Mouse (Mus musculus): Measurements from ENCODE around the gene Wipf2. TPM values are rescaled to one million over a fixed set of nuclear protein-coding genes. Genes with fewer than 3 reads are reported as not detected.

The Wipf2 gene
- polyA plus RNA-seq, 1 experiment from 2014 or later: 1.3 TPM

- Histone ChIP-seq H3K4me2 (peak overlapping the region; percentile 36; the same call in 1 of the 2 replicates), H3K4me3 (replicated peaks) (0 out of 2 replicates have a peak overlapping the region, but pooled peaks have one; percentile 11), H3K9me3 (replicated peaks) (no peaks in the 10 kb centered on the region), H3K4me1 (replicated peaks) (peaks cover 15% of the 10 kb centered on the region), H3K36me3 (no peaks in the 10 kb centered on the region), H3K9ac (peak overlapping the region; percentile 49; the same call in 1 of the 2 replicates), H3K27ac (0 out of 2 replicates have a peak overlapping the region, but pooled peaks have one; percentile 10), H3K27me3 (no peaks in the 10 kb centered on the region)
- 30% methylated on average over 14 of the region's 14 CpGs for WGBS (ENCODE audit: insufficient replicate concordance)
- ATAC-seq (ENCODE audit: low read depth): peak; percentile 58
- peak; percentile 74 for DNase-seq
Measured at GRCm38 (mm10) chr11:98858759-98859731, 4.4 kb upstream of the Wipf2 start.

GRCm38 (mm10) chr11:98863751-98864429 lies 452 bp downstream of the Wipf2 start:
- peak overlapping the region; percentile 85 for H3K4me2 ChIP-seq
- WGBS (ENCODE audit: insufficient replicate concordance): under 1% methylated on average over 39 of the region's 39 CpGs
- peak; percentile 52 for ATAC-seq (ENCODE audit: low read depth)
- no peaks in the 10 kb centered on the region for H3K27me3 ChIP-seq
- peak overlapping the region; percentile 86 for H3K27ac ChIP-seq
- peaks cover 28% of the 10 kb centered on the region for H3K36me3 ChIP-seq
- no peaks in the 10 kb centered on the region for H3K9me3 ChIP-seq (replicated peaks)
- H3K9ac ChIP-seq: peak overlapping the region; percentile 89
- peak; percentile 27 for DNase-seq
- peaks cover 22% of the 10 kb centered on the region for H3K4me1 ChIP-seq (replicated peaks)
- H3K4me3 ChIP-seq (replicated peaks): peak overlapping the region; percentile 79

- no peak overlapping the region for H3K27ac ChIP-seq
- ATAC-seq (ENCODE audit: low read depth) (no peak), DNase-seq (no peak)
- peaks cover 30% of the 10 kb centered on the region for H3K4me1 ChIP-seq (replicated peaks)
- H3K36me3 ChIP-seq: peaks cover 47% of the 10 kb centered on the region
- WGBS (ENCODE audit: insufficient replicate concordance): 88% methylated on average over 12 of the region's 12 CpGs
- H3K27me3 ChIP-seq: no peaks in the 10 kb centered on the region
- H3K9ac ChIP-seq: no peak overlapping the region
- H3K9me3 ChIP-seq (replicated peaks): no peaks in the 10 kb centered on the region
- H3K4me2 ChIP-seq: no peak overlapping the region
- no peak overlapping the region for H3K4me3 ChIP-seq (replicated peaks)
Measured at GRCm38 (mm10) chr11:98867293-98867692, 3.9 kb downstream of the Wipf2 start.

GRCm38 (mm10) chr11:98869906-98870305 lies 6.5 kb downstream of the Wipf2 start:
- H3K27ac ChIP-seq: no peak overlapping the region
- H3K27me3 ChIP-seq: no peaks in the 10 kb centered on the region
- DNase-seq (no peak), ATAC-seq (ENCODE audit: low read depth) (no peak)
- WGBS (ENCODE audit: insufficient replicate concordance): 84% methylated on average over 8 of the region's 8 CpGs
- H3K36me3 ChIP-seq: peaks cover 49% of the 10 kb centered on the region
- no peak overlapping the region for H3K4me3 ChIP-seq (replicated peaks)
- H3K4me2 ChIP-seq: no peak overlapping the region
- H3K9me3 ChIP-seq (replicated peaks): no peaks in the 10 kb centered on the region
- H3K9ac ChIP-seq: no peak overlapping the region
- H3K4me1 ChIP-seq (replicated peaks): peaks cover 25% of the 10 kb centered on the region

- 77% methylated on average over 5 of the region's 5 CpGs for WGBS (ENCODE audit: insufficient replicate concordance)
- Histone ChIP-seq H3K4me3 (replicated peaks) (no peak overlapping the region), H3K4me1 (replicated peaks) (peaks cover 24% of the 10 kb centered on the region), H3K27me3 (no peaks in the 10 kb centered on the region), H3K36me3 (peaks cover 50% of the 10 kb centered on the region), H3K9me3 (replicated peaks) (no peaks in the 10 kb centered on the region), H3K27ac (no peak overlapping the region), H3K4me2 (no peak overlapping the region), H3K9ac (no peak overlapping the region)
- no peak for ATAC-seq (ENCODE audit: low read depth)
- DNase-seq: no peak
Measured at GRCm38 (mm10) chr11:98870791-98871190, 7.4 kb downstream of the Wipf2 start.

- Histone ChIP-seq H3K4me1 (replicated peaks) (peaks cover 24% of the 10 kb centered on the region), H3K4me3 (replicated peaks) (no peak overlapping the region), H3K27ac (no peak overlapping the region), H3K27me3 (no peaks in the 10 kb centered on the region), H3K36me3 (peaks cover 46% of the 10 kb centered on the region), H3K4me2 (no peak overlapping the region), H3K9ac (no peak overlapping the region), H3K9me3 (replicated peaks) (no peaks in the 10 kb centered on the region)
- DNase-seq: no peak
- 70% methylated on average over 4 of the region's 4 CpGs for WGBS (ENCODE audit: insufficient replicate concordance)
- ATAC-seq (ENCODE audit: low read depth): no peak
Measured at GRCm38 (mm10) chr11:98871416-98871815, 8.0 kb downstream of the Wipf2 start.

- ATAC-seq (ENCODE audit: low read depth) (no peak), DNase-seq (no peak)
- H3K27me3 ChIP-seq: no peaks in the 10 kb centered on the region
- WGBS (ENCODE audit: insufficient replicate concordance): 85% methylated on average over 4 of the region's 4 CpGs
- H3K4me1 ChIP-seq (replicated peaks): peaks cover 26% of the 10 kb centered on the region
- H3K36me3 ChIP-seq: peaks cover 40% of the 10 kb centered on the region
- no peak overlapping the region for H3K27ac ChIP-seq
- no peak overlapping the region for H3K4me3 ChIP-seq (replicated peaks)
- no peaks in the 10 kb centered on the region for H3K9me3 ChIP-seq (replicated peaks)
- H3K9ac ChIP-seq: no peak overlapping the region
- no peak overlapping the region for H3K4me2 ChIP-seq
Measured at GRCm38 (mm10) chr11:98872040-98872439, 8.6 kb downstream of the Wipf2 start.

- WGBS (ENCODE audit: insufficient replicate concordance): 70% methylated on average over 9 of the region's 9 CpGs
- H3K9ac ChIP-seq: no peak overlapping the region
- ATAC-seq (ENCODE audit: low read depth): peak; percentile 67
Measured at GRCm38 (mm10) chr11:98873900-98874299, 10.5 kb downstream of the Wipf2 start.

GRCm38 (mm10) chr11:98877001-98877400 lies 13.6 kb downstream of the Wipf2 start:
- no peak overlapping the region for H3K4me3 ChIP-seq (replicated peaks)
- peaks cover 18% of the 10 kb centered on the region; the same call in 1 of the 2 replicates for H3K36me3 ChIP-seq
- no peak overlapping the region for H3K4me2 ChIP-seq
- ATAC-seq (ENCODE audit: low read depth): no peak
- H3K4me1 ChIP-seq (replicated peaks): peaks cover 15% of the 10 kb centered on the region
- no peaks in the 10 kb centered on the region for H3K27me3 ChIP-seq
- no peaks in the 10 kb centered on the region for H3K9me3 ChIP-seq (replicated peaks)
- DNase-seq: no peak
- 83% methylated on average over 9 of the region's 9 CpGs for WGBS (ENCODE audit: insufficient replicate concordance)
- H3K9ac ChIP-seq: no peak overlapping the region
- no peak overlapping the region for H3K27ac ChIP-seq

More at GRCm38 (mm10) chr11:98873900-98874299, 10.5 kb downstream of the Wipf2 start:
- Histone ChIP-seq H3K4me1 (replicated peaks) (peaks cover 26% of the 10 kb centered on the region), H3K4me3 (replicated peaks) (no peak overlapping the region), H3K9me3 (replicated peaks) (no peaks in the 10 kb centered on the region), H3K27me3 (no peaks in the 10 kb centered on the region), H3K36me3 (peaks cover 23% of the 10 kb centered on the region; the same call in 1 of the 2 replicates), H3K4me2 (no peak overlapping the region), H3K27ac (no peak overlapping the region)
- no peak for DNase-seq

- Histone ChIP-seq H3K9ac (no peak overlapping the region), H3K4me3 (replicated peaks) (no peak overlapping the region), H3K27me3 (no peaks in the 10 kb centered on the region), H3K4me1 (replicated peaks) (peaks cover 20% of the 10 kb centered on the region), H3K27ac (no peak overlapping the region), H3K4me2 (no peak overlapping the region), H3K9me3 (replicated peaks) (no peaks in the 10 kb centered on the region), H3K36me3 (peaks cover 80% of the 10 kb centered on the region)
- DNase-seq (no peak), ATAC-seq (ENCODE audit: low read depth) (0 out of 2 replicates have a peak, but pooled peaks have one; percentile 60)
- 88% methylated on average over 3 of the region's 3 CpGs for WGBS (ENCODE audit: insufficient replicate concordance)
Measured at GRCm38 (mm10) chr11:98887703-98888102, 24.3 kb downstream of the Wipf2 start.

- no peak for ATAC-seq (ENCODE audit: low read depth)
- DNase-seq: no peak
- peaks cover 94% of the 10 kb centered on the region for H3K36me3 ChIP-seq
Measured at GRCm38 (mm10) chr11:98889077-98889476, 25.6 kb downstream of the Wipf2 start.

More at GRCm38 (mm10) chr11:98889077-98889476, 25.6 kb downstream of the Wipf2 start:
- no peak overlapping the region for H3K27ac ChIP-seq
- WGBS (ENCODE audit: insufficient replicate concordance): 76% methylated on average over 4 of the region's 4 CpGs
- H3K27me3 ChIP-seq: no peaks in the 10 kb centered on the region
- H3K9ac ChIP-seq: no peak overlapping the region
- no peak overlapping the region for H3K4me3 ChIP-seq (replicated peaks)
- no peak overlapping the region for H3K4me2 ChIP-seq
- peaks cover 20% of the 10 kb centered on the region for H3K4me1 ChIP-seq (replicated peaks)
- H3K9me3 ChIP-seq (replicated peaks): no peaks in the 10 kb centered on the region
